Mouse (Mus musculus) adrenal gland (tissue): Measurements from ENCODE around the gene Brwd3.

Experiments
- intact Hi-C: fragments of 180-260 bp; cut with DNase I; formaldehyde crosslinking; loops from one replicate; pipeline ENCODE4 v1.15.1; 2025
- long read RNA-seq, 2 experiments: library from polyadenylated mRNA; unstranded; transcript quantifications; one replicate each; pipeline ENCODE4 v2.0.0; 2020; ENCODE audit warnings: borderline replicate concordance in 1 of 2; ENCODE audit not compliant: insufficient replicate concordance in 1 of 2

Brwd3 gene
- long read RNA-seq, experiment 1: 0 reads
- long read RNA-seq, experiment 2: 0 reads

DNA sequence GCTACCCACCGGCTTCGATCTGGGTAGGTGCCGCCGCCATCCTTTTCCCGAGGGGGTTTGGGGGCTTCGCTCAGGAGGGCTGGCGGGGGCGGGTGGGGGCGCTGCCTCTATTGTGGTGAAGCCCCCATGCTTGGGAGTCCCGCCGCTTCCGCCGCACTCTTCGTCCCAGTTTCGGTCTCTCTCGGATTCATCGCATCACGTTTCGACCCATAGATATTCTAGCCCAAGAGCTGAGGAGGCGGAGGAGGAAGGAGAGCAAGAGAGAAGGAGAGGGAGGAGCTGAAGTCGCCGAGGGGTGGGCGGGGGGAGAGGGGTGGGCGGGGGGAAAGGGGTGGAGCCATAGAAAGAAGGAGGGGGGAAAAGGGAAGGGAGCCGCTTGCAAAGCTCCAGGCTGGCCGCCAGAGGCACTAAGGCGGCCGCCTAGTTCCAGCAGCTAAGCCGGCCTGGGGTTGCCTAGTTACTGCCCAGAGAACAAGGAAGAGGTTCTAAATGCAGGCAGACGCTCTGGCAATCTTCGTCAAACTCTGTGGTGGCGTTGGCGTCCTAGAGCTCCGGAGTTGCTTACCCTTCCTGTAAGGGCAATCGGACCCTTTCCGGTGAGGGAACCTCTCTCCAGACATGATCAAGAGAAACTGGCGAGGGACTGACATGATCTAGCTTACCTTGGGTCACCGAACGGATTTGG, at the start of gene Brwd3:
Brwd3 (minus strand) TSS at position 283 of the 685 bp plus-strand sequence.
- intact Hi-C loops: loop anchor here (10.0 kb wide), 1 partner anchor 181 kb away; the partner anchor contains the start of gene Hmgn5

DNA sequence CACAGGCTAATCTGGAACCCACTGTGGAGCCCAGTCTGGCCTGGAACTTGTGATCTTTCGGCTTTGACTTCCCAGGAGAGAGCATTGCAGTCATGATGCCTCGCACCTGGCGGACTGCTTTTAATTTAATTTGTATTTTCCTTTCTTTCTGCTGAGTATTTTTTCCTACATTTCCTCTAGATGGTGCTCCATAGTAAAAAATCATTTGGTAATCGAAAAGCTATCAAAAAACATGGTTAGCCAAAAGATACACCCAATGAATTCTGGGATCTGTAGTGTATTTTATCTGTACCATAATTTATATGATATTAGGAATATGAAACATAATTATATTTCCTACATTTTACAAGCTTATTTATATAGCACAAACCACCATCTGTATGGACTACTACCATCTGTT, 28.5 kb upstream of the Brwd3 start:
- intact Hi-C loops: no loop called here

GRCm38 (mm10) chrX:108842705-108843104, 8.5 kb upstream of the Brwd3 start:
- intact Hi-C loops: no loop called here

DNA sequence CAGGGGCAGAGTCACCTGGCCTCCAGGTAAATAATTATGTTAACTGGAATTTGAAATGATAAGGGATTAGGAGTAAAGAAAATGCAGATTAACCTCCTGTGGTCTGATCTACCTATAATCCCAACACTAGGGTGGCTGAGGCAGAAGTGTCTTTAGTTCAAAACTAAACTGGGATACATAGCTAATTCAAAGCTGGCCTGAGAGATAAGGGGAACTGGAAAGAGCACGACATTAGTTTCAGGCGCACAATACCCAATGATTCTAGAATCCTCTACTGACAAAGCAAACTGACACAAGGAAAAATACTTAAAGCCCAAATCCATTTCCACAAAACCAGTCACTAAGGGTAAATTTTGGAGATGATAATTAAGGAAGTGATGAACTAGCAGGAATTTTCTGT, 2.2 kb upstream of the Brwd3 start:
- intact Hi-C loops: loop anchor here (10.0 kb wide), 1 partner anchor 178 kb away; the partner anchor contains the start of gene Hmgn5

DNA sequence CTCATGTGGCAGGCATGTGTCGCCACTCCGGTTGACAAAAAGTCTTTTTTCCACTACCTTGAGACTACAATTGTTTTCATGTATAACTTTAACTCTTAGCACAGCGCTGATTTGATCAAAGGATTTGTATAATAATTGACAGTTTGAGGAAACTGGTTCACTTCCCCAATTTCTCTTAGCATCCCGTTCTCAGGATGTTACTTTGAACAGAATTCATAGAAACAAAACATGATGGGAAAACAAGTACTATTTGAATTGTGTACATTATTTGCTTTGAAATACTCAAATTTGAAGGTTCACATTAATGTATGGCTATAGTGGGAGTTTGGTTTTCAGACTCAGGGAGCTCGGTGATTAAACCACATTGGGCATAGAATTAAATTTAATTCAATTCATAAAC, 1.1 kb upstream of the Brwd3 start:
- intact Hi-C loops: loop anchor here (10.0 kb wide), 1 partner anchor 180 kb away; the partner anchor contains the start of gene Hmgn5

GRCm38 (mm10) chrX:108833381-108834020, 671 bp downstream of the Brwd3 start:
- intact Hi-C loops: loop anchor here (10.0 kb wide), 1 partner anchor 181 kb away; the partner anchor contains the start of gene Hmgn5

DNA sequence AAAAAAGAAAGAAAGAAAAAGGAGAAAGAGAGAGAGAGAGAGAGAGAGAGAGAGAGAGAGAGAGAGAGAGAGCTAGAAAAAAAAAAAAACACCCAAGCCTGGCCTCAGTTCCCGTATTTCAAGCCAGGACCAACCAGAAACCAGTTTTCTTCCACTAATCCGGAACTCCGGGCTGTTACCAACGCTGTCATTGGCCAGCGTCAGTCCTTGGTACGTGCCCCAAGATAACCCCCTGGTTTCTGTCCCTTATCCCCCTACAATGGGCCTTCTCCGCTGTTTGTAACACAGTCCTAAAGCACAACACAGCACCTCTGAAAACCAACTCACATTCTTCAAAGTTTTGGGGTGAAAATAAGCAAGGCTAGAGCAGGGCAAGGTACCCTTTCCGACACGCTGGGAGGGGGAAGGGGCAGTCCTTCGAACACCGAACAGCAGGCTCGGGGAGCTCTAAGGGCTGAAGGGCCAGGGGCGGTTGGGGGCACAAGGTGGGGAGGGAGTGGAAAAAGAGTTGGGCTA, 1.4 kb downstream of the Brwd3 start:
- intact Hi-C loops: loop anchor here (10.0 kb wide), 1 partner anchor 182 kb away; the partner anchor contains the start of gene Hmgn5

GRCm38 (mm10) chrX:108831231-108831630, 2.9 kb downstream of the Brwd3 start:
- intact Hi-C loops: loop anchor here (10.0 kb wide), 1 partner anchor 184 kb away; the partner anchor contains the start of gene Hmgn5

- intact Hi-C loops: no loop called here
Observed at GRCm38 (mm10) chrX:108828111-108828510, 6.1 kb downstream of the Brwd3 start.

GRCm38 (mm10) chrX:108797268-108797667, 36.9 kb downstream of the Brwd3 start:
- intact Hi-C loops: no loop called here

DNA sequence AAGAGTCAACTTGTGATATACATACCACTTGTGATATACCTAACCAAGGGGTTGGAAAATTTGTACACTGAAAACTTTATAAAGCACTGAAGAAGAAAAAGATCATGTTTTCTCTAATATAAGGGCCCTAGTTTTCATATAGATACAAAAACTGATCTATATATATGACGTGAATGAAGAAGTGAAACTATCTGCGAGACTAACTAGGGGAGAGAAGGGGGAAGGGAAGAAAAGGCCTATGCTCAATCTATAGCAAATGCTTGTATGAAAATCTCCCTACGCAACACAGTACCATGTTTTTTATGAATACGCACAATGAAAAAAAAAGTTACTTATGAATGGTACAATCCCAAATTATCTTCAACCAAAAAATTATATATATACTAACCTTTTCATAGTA, 50.4 kb downstream of the Brwd3 start:
- intact Hi-C loops: no loop called here

GRCm38 (mm10) chrX:108731755-108732154, 102.4 kb downstream of the Brwd3 start:
- intact Hi-C loops: no loop called here

GRCm38 (mm10) chrX:108729564-108729963, 104.6 kb downstream of the Brwd3 start:
- intact Hi-C loops: no loop called here

DNA sequence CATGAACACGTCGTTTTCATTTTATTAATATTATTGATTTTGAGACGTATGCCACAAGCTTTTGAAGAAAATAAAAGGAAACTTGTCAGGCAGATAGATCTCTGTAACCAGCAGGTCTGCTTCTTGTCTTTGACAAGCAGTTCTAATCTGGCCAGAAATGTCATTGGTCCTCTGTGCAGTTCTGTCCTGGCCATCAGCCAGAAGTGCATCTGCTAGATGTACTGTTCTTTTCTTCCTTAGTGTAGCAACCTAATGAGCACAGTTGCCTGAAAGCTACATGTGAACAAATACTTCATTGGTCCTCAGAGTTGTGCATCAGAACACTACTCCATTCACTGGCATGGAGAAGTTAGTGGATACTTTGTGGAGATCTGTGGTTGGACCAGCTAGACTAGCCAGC, 105.1 kb downstream of the Brwd3 start:
- intact Hi-C loops: no loop called here

- intact Hi-C loops: no loop called here
Observed at GRCm38 (mm10) chrX:108728334-108728733, 105.8 kb downstream of the Brwd3 start.

DNA sequence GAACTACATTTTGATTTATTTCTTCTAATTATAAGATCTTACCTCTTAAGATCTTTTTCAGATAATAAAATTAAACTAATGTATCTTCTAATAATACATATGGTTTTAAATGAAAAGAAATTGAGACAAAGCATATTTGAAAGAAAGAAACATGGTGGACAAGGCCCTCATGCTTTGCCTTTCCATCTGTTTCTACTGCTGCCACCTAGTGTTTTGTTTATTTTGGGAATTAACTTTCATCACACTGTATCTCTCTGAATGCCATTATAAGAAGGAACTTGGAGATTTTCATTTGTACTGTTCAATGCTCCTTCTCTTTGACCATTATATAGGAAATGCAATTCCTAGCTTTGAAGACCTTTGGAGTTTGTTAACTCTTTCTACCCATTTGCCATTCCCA, 109.9 kb downstream of the Brwd3 start:
- intact Hi-C loops: no loop called here

GRCm38 (mm10) chrX:108722447-108722846, 111.7 kb downstream of the Brwd3 start:
- intact Hi-C loops: no loop called here

- intact Hi-C loops: no loop called here
Observed at GRCm38 (mm10) chrX:108704312-108704711, 129.9 kb downstream of the Brwd3 start.
